Mouse (Mus musculus) limb, embryonic 11.5 days (tissue): ENCODE measurements around the gene Dzip1. TPM values are rescaled to one million over a fixed set of nuclear protein-coding genes. Genes with fewer than 3 reads are reported as not detected.

Experiments
- ATAC-seq: fragments of 200-750 bp; cut with Nextera tagmentation; 2 replicates; pipeline ENCODE4 v1.8.0; 2017; ENCODE audit warnings: low read depth; ENCODE audit not compliant: insufficient number of reproducible peaks, low FRiP score, low TSS enrichment
- DNase-seq: peaks from one replicate; pipeline ENCODE4 v3.0.0-alpha.2; 2015; ENCODE audit warnings: low spot score
- H3K27ac ChIP-seq: fragments of 300-500 bp; sonication (generic); replicated peaks from 2 replicates; pipeline ENCODE4 v1.5.1; 2014; ENCODE audit warnings: low read depth, mild to moderate bottlenecking, low read length
- H3K27me3 ChIP-seq: fragments of 300-500 bp; sonication (generic); 2 replicates; pipeline ENCODE4 v1.6.1; 2014; ENCODE audit warnings: mild to moderate bottlenecking, low read length, mixed read lengths; ENCODE audit not compliant: control insufficient read depth, insufficient read depth
- H3K36me3 ChIP-seq: fragments of 300-500 bp; sonication (generic); 2 replicates; pipeline ENCODE4 v1.6.1; 2014; ENCODE audit warnings: mild to moderate bottlenecking, low read length, moderate library complexity, mixed read lengths; ENCODE audit not compliant: control insufficient read depth, insufficient read depth
- H3K4me1 ChIP-seq: fragments of 300-500 bp; sonication (generic); 2 replicates; pipeline ENCODE4 v1.6.1; 2014; ENCODE audit warnings: low read length, mixed read lengths; ENCODE audit not compliant: control insufficient read depth, insufficient read depth
- H3K4me2 ChIP-seq: fragments of 300-500 bp; sonication (generic); 2 replicates; pipeline ENCODE4 v1.6.1; 2014; ENCODE audit warnings: low read depth, mild to moderate bottlenecking, moderate library complexity; ENCODE audit not compliant: severe bottlenecking
- H3K4me3 ChIP-seq: fragments of 300-500 bp; sonication (generic); 2 replicates; pipeline ENCODE4 v1.5.1; 2014; ENCODE audit warnings: low read depth, low read length
- H3K9ac ChIP-seq: fragments of 300-500 bp; sonication (generic); 2 replicates; pipeline ENCODE4 v1.6.1; 2014; ENCODE audit warnings: mild to moderate bottlenecking, low read length
- H3K9me3 ChIP-seq: fragments of 300-500 bp; sonication (generic); 2 replicates; pipeline ENCODE4 v1.6.1; 2016; ENCODE audit warnings: low read length; ENCODE audit not compliant: control insufficient read depth
- WGBS: fragments of 180-500 bp; shearing (Covaris S2); extraction: QIAGEN DNeasy Blood & Tissue Kit; methylation state at CpG from one replicate; pipeline ENCODE4 v1.1.7; 2014; 5-methylcytosine and 5-hydroxymethylcytosine counted together
- polyA plus RNA-seq: library from polyadenylated mRNA; unstranded; fragments of >200 nt; fragmentation: Nextera tagmentation; extraction: Ambion mirVana; gene quantifications from 2 replicates; pipeline ENCODE4 v1.2.1, GENCODE M21; 2014

Gene Dzip1
- polyA plus RNA-seq, 1 experiment from 2014 or later = 33.2 TPM

DNA sequence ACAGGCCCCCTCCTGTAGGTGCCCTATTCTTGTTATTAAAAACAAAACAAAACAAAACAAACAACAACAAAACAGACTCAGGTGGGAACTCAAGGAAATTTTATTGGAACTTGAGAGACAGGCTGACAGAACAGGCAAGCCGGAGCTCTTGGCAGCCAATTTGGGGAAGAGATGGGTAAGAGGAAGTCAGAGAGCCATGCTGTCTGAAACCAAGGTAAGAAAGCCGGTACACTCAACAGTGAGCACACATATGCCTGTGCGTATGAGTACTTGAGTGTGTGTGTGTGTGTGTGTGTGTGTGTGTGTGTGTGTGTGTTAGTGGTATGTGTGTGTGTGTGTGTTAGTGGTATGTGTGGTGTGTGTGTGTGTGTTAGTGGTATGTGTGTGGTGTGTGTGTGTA is 82.9 kb downstream of the Dzip1 start:
- Histone ChIP-seq H3K27ac (no peak overlapping the region), H3K4me3 (no peak overlapping the region), H3K36me3 (no peaks in the 10 kb centered on the region), H3K4me1 (no peaks in the 10 kb centered on the region), H3K9me3 (no peaks in the 10 kb centered on the region), H3K4me2 (no peak overlapping the region), H3K9ac (no peak overlapping the region), H3K27me3 (no peaks in the 10 kb centered on the region)
- 87% methylated on average over 3 of the region's 3 CpGs for WGBS
- DNase-seq (no peak), ATAC-seq (no peak)

GRCm38 (mm10) chr14:118840027-118840426 is 85.2 kb downstream of the Dzip1 start:
- ATAC-seq (no peak), DNase-seq (no peak)
- no peaks in the 10 kb centered on the region for H3K36me3 ChIP-seq
- no peak overlapping the region for H3K4me3 ChIP-seq
- WGBS = 100% methylated on average over 1 of the region's 1 CpGs
- H3K27ac ChIP-seq = no peak overlapping the region
- H3K4me1 ChIP-seq = no peaks in the 10 kb centered on the region
- H3K9ac ChIP-seq = no peak overlapping the region
- no peak overlapping the region for H3K4me2 ChIP-seq
- H3K27me3 ChIP-seq = no peaks in the 10 kb centered on the region
- H3K9me3 ChIP-seq = no peaks in the 10 kb centered on the region

GRCm38 (mm10) chr14:118839416-118839815 is 85.8 kb downstream of the Dzip1 start:
- H3K36me3 ChIP-seq = no peaks in the 10 kb centered on the region
- H3K27ac ChIP-seq = no peak overlapping the region
- H3K9ac ChIP-seq = no peak overlapping the region; the same call in 1 of the 2 replicates
- no peaks in the 10 kb centered on the region for H3K9me3 ChIP-seq
- H3K4me1 ChIP-seq = peaks cover 2% of the 10 kb centered on the region; the same call in 1 of the 2 replicates
- H3K27me3 ChIP-seq = no peaks in the 10 kb centered on the region
- ATAC-seq (no peak), DNase-seq (no peak)
- H3K4me2 ChIP-seq = no peak overlapping the region
- 57% methylated on average over 5 of the region's 5 CpGs for WGBS
- H3K4me3 ChIP-seq = no peak overlapping the region

DNA sequence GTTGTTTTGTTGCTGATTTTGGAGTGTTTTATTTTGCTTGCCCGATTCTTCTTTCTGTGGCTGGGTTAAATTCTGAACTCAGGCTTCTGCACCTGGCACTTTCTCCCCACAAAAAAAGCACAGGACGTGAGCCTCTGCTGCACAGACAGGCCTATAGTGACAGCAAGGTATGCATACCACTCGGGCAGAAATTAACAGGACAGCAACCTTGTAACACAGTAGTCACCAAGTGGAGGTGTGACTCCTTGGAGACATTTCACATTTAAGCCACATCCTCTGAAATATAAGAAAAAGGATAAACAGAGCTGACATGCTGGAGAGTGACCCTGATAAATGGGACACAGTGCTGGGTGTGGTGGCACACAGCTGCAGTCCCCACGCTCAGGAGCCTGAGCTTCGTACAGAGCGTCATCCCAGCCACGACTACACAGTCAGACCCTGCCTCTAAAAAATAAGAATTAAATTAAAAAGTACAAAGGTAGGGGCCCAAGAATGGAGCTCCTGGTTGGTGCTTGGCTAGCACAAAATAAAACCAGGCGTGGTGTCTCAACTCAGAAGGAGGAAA is 86.6 kb downstream of the Dzip1 start:
- Histone ChIP-seq H3K9me3 (no peaks in the 10 kb centered on the region), H3K36me3 (no peaks in the 10 kb centered on the region), H3K4me2 (no peak overlapping the region), H3K4me3 (no peak overlapping the region), H3K27me3 (no peaks in the 10 kb centered on the region), H3K4me1 (peaks cover 2% of the 10 kb centered on the region; the same call in 1 of the 2 replicates), H3K27ac (no peak overlapping the region), H3K9ac (no peak overlapping the region)
- WGBS = 79% methylated on average over 8 of the region's 8 CpGs
- no peak for ATAC-seq
- no peak for DNase-seq

DNA sequence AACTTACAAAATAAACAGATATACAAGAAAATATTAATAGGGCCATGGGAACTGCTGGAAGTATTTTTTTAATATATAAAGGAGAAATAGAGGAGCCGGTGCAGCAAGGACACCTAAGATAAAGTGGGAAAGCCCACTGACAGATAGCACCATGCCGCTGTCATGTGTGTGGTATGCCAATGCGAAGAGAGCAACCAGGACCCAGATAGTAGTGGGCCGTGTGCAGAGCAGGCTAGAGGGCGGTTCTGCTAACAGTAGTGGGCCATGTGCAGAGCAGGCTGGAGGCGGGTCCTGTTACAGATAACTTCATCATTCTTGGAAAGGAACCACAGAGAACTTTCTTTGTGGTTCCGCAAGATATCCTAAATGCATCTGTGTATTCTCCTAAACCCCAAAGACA is 88.5 kb downstream of the Dzip1 start:
- Histone ChIP-seq H3K4me1 (peaks cover 2% of the 10 kb centered on the region; the same call in 1 of the 2 replicates), H3K27me3 (no peaks in the 10 kb centered on the region), H3K36me3 (no peaks in the 10 kb centered on the region), H3K9me3 (no peaks in the 10 kb centered on the region), H3K9ac (no peak overlapping the region), H3K27ac (no peak overlapping the region), H3K4me2 (no peak overlapping the region), H3K4me3 (no peak overlapping the region)
- 95% methylated on average over 7 of the region's 7 CpGs for WGBS
- DNase-seq (no peak), ATAC-seq (no peak)

DNA sequence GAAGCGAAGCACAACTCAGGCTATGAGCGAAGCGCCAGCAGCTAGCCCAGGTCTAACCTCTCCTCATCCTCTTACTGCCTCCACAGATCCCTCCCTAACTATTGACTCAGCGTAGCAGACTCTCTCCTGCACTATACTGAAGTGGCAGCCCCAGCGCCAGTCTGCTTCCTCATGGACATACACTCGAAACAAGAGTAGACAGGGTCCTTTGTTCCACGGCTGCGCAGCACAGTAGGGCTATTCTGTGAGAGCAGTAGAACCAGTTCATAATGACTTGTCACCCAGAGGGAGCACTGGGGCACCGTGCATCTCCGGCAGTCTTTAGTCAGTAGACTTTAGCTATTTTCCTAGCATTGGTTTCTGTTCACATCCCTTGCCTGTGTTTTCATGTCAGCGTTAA is 89.1 kb downstream of the Dzip1 start:
- no peak overlapping the region for H3K4me3 ChIP-seq
- 89% methylated on average over 11 of the region's 11 CpGs for WGBS
- no peaks in the 10 kb centered on the region for H3K27me3 ChIP-seq
- no peaks in the 10 kb centered on the region for H3K36me3 ChIP-seq
- no peak overlapping the region for H3K27ac ChIP-seq
- H3K4me2 ChIP-seq = no peak overlapping the region
- no peak for DNase-seq
- H3K9ac ChIP-seq = no peak overlapping the region
- peaks cover 2% of the 10 kb centered on the region; the same call in 1 of the 2 replicates for H3K4me1 ChIP-seq
- no peak for ATAC-seq
- no peaks in the 10 kb centered on the region for H3K9me3 ChIP-seq

DNA sequence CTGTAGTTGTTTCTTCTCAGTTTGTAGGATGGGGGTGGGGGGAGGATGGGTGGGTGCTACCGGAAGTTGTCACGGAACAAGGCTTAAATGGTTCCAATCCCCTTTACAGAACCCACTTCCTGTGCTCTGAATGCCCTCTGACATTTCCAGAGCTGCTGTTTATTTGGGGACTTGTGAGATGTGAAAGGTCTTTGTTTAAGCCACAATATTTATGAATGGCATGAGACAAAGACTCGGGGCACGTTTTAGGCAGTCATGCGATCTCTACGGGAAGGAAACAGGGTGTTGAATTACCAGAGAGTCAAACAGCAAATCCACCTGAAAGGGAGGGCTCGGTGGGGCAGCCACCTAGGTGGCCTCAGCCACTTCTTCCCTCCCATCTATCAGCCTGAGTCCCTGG is 90.9 kb downstream of the Dzip1 start:
- DNase-seq (no peak), ATAC-seq (no peak)
- WGBS = 21% methylated on average over 7 of the region's 7 CpGs
- Histone ChIP-seq H3K36me3 (no peaks in the 10 kb centered on the region), H3K4me3 (no peak overlapping the region), H3K27ac (no peak overlapping the region), H3K9me3 (no peaks in the 10 kb centered on the region), H3K27me3 (no peaks in the 10 kb centered on the region), H3K4me1 (peaks cover 2% of the 10 kb centered on the region; the same call in 1 of the 2 replicates), H3K4me2 (no peak overlapping the region; the same call in 1 of the 2 replicates), H3K9ac (no peak overlapping the region)

DNA sequence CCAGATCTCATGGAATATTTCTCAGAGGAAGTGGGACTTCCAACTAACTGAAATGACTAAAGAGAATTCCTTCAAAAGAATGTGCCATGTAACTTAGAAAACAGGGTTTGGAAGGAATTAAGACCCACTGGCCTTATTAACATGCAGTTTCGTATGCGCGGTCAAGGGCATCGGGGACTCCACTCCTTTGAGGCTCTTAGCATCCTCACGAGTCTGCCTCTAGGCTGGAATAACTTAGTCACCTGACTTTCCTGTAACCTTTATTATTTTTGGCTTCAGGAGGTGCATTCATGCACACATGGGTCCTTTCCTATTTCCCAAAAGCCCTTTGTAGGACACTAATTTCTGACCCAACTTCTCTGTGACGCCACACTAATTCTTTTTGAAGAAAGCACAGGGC is 92.0 kb downstream of the Dzip1 start:
- Histone ChIP-seq H3K9ac (no peak overlapping the region), H3K4me1 (peaks cover 2% of the 10 kb centered on the region; the same call in 1 of the 2 replicates), H3K36me3 (no peaks in the 10 kb centered on the region), H3K4me2 (no peak overlapping the region), H3K4me3 (no peak overlapping the region), H3K27me3 (no peaks in the 10 kb centered on the region), H3K9me3 (no peaks in the 10 kb centered on the region), H3K27ac (no peak overlapping the region)
- DNase-seq (no peak), ATAC-seq (no peak)
- 87% methylated on average over 6 of the region's 6 CpGs for WGBS

- ATAC-seq (no peak), DNase-seq (no peak)
- 80% methylated on average over 4 of the region's 4 CpGs for WGBS
Measured at GRCm38 (mm10) chr14:118831597-118831996, 93.7 kb downstream of the Dzip1 start.

More at GRCm38 (mm10) chr14:118831597-118831996, 93.7 kb downstream of the Dzip1 start:
- peaks cover 2% of the 10 kb centered on the region; the same call in 1 of the 2 replicates for H3K4me1 ChIP-seq
- H3K36me3 ChIP-seq = no peaks in the 10 kb centered on the region
- no peak overlapping the region for H3K9ac ChIP-seq
- H3K27me3 ChIP-seq = no peaks in the 10 kb centered on the region
- H3K4me2 ChIP-seq = no peak overlapping the region
- H3K27ac ChIP-seq = no peak overlapping the region
- no peak overlapping the region for H3K4me3 ChIP-seq
- no peaks in the 10 kb centered on the region for H3K9me3 ChIP-seq
